Mouse (Mus musculus) intestine, postnatal 0 days (tissue): ENCODE results near the gene Gfra1. TPM values are rescaled to one million over a fixed set of nuclear protein-coding genes. Genes with fewer than 3 reads are reported as not detected.
A peak's percentile ranks its signal among the peaks of the same experiment; 100 is the strongest.

Source experiments
- ATAC-seq: fragments of 200-750 bp; cut with Nextera tagmentation; 2 replicates; pipeline ENCODE4 v1.8.0; 2017; ENCODE audit warnings: mild to moderate bottlenecking, moderate TSS enrichment, moderate library complexity
- H3K27ac ChIP-seq: fragments of 300-500 bp; sonication (generic); 2 replicates; pipeline ENCODE4 v1.5.1; 2014; ENCODE audit warnings: mild to moderate bottlenecking, low read depth, low read length, moderate library complexity
- H3K27me3 ChIP-seq: fragments of 300-500 bp; sonication (generic); replicated peaks from 2 replicates; pipeline ENCODE4 v1.6.1; 2014; ENCODE audit warnings: low read length, mixed read lengths; ENCODE audit not compliant: control insufficient read depth, insufficient read depth
- H3K36me3 ChIP-seq: fragments of 300-500 bp; sonication (generic); 2 replicates; pipeline ENCODE4 v1.6.1; 2014; ENCODE audit warnings: mild to moderate bottlenecking, moderate library complexity; ENCODE audit not compliant: control insufficient read depth, insufficient read depth
- H3K4me1 ChIP-seq: fragments of 300-500 bp; sonication (generic); replicated peaks from 2 replicates; pipeline ENCODE4 v1.6.1; 2014; ENCODE audit warnings: antibody characterized with exemption, low read length, mixed read lengths; ENCODE audit not compliant: control insufficient read depth, insufficient read depth
- H3K4me2 ChIP-seq: fragments of 300-500 bp; sonication (generic); replicated peaks from 2 replicates; pipeline ENCODE4 v1.6.1; 2014; ENCODE audit warnings: low read depth, mild to moderate bottlenecking, moderate library complexity
- H3K4me3 ChIP-seq: fragments of 300-500 bp; sonication (generic); 2 replicates; pipeline ENCODE4 v1.5.1; 2014; ENCODE audit warnings: low read depth, low read length
- H3K9ac ChIP-seq: fragments of 300-500 bp; sonication (generic); 2 replicates; pipeline ENCODE4 v1.6.1; 2014; ENCODE audit warnings: mild to moderate bottlenecking, low read depth, low read length
- H3K9me3 ChIP-seq: fragments of 300-500 bp; sonication (generic); 2 replicates; pipeline ENCODE4 v1.6.1; 2016; ENCODE audit warnings: mixed run types; ENCODE audit not compliant: control insufficient read depth
- CTCF ChIP-seq: sonication (generic); IDR thresholded peaks from 2 replicates; pipeline ENCODE4 v1.5.1; 2016; ENCODE audit warnings: low read depth, mild to moderate bottlenecking, control low read depth, antibody characterized with exemption, moderate library complexity
- WGBS: fragments of 180-500 bp; shearing (Covaris S2); extraction: QIAGEN DNeasy Blood & Tissue Kit; methylation state at CpG from one replicate; pipeline ENCODE4 v1.1.7; 2014; 5-methylcytosine and 5-hydroxymethylcytosine counted together
- polyA plus RNA-seq: library from polyadenylated mRNA; unstranded; fragments of >200 nt; fragmentation: Nextera tagmentation; extraction: Ambion mirVana; gene quantifications from 2 replicates; pipeline ENCODE4 v1.2.1, GENCODE M21; 2015

Gfra1 gene
- polyA plus RNA-seq, 1 experiment from 2014 or later = 4.9 TPM

DNA sequence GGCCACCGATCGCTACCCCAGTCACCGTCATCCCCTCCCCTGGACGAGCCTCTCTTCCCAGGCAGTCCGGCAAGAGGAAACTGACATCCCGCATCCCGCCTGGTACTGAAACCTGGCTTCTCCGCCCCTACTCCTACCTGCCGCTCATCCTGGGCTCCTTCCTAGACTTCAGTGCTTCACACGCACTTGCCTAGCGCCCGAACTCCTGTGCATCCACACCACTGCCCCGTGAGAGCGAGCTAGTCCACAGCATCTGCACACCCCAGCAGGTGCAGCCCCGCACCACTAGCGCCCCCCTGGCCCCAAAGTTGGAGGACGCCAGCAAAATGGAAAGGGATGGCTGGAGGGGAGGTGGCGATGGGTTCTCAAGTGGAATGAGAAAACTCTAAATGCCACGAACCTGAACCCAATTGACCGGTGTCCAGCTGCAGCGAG lies 631 bp downstream of the Gfra1 start:
- no peak for ATAC-seq
- Histone ChIP-seq H3K9ac (no peak overlapping the region), H3K4me1 (no peaks in the 10 kb centered on the region; the same call in 1 of the 2 replicates), H3K36me3 (no peaks in the 10 kb centered on the region), H3K27me3 (peaks cover 56% of the 10 kb centered on the region), H3K27ac (no peak overlapping the region), H3K4me2 (peak overlapping the region; percentile 89), H3K9me3 (no peaks in the 10 kb centered on the region), H3K4me3 (peak overlapping the region; percentile 50)
- no peak for TF ChIP-seq CTCF
- under 1% methylated on average over 21 of the region's 21 CpGs for WGBS

DNA sequence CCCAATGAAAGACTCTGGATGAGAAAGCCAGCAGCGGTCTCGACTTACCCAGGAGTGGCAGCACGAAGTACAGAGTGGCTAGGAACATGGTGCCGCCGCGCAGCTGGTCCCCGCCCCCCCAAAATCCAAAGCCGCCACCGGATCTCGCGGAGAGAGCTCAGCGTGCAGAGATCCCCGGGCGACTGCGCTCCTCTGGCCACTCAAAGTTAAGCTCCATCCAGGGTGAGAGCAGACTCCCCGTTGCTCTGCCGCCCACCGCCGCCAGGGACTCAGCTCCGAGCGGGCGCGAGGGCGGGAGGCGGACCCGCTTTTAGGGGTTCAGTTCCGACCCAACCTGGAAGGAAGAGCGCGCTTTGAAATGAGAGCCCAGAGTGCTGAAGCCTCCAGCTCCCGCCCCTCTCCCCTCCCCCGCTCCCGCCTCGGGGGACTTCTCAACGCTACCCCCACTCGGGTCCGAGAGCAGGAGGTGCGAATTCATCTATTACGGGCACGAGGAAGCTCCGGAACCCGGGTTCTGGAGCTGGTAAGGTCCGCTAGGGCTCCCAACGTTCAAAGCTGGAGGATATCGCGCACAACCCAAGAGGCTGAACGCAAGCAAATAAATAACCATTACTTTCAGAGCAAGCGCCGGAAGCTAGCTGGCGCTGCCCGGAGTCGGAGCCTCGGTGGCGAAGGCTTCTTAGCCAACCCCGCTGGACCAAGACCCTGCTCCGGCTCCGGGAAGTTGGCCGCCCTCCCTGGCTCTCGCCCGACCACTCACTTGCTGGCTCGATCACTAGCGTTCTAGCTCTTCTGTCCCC lies 1.2 kb downstream of the Gfra1 start:
- H3K27ac ChIP-seq = no peak overlapping the region
- H3K4me3 ChIP-seq = peak overlapping the region; percentile 50
- no peak for ATAC-seq
- no peaks in the 10 kb centered on the region; the same call in 1 of the 2 replicates for H3K4me1 ChIP-seq
- no peaks in the 10 kb centered on the region for H3K9me3 ChIP-seq
- no peaks in the 10 kb centered on the region for H3K36me3 ChIP-seq
- H3K9ac ChIP-seq = no peak overlapping the region; the same call in 1 of the 2 replicates
- TF ChIP-seq CTCF = peak; percentile 42
- peak overlapping the region; percentile 89 for H3K4me2 ChIP-seq
- H3K27me3 ChIP-seq = peaks cover 56% of the 10 kb centered on the region
- WGBS = 1% methylated on average over 61 of the region's 61 CpGs

DNA sequence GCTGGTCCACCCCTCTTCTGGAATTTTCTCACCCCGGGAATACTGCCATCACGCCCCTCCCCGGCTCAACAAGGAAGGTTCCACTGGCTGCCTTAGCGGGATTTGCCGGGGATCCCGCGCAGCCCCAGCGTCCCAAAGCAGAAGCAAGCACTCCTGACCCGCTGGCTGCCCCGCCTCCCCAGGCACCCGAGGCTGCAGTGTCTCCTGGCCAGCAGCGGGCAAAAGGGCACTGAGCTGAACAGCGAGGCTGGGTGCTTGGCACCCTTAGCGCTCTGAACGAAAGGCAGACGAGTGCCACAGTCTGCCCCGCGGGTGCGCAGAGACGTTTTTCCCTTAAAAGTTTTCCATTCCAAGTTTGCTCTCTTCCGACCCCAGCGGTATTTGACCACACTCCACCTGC lies 2.1 kb downstream of the Gfra1 start:
- 2% methylated on average over 22 of the region's 22 CpGs for WGBS
- no peak for TF ChIP-seq CTCF

DNA sequence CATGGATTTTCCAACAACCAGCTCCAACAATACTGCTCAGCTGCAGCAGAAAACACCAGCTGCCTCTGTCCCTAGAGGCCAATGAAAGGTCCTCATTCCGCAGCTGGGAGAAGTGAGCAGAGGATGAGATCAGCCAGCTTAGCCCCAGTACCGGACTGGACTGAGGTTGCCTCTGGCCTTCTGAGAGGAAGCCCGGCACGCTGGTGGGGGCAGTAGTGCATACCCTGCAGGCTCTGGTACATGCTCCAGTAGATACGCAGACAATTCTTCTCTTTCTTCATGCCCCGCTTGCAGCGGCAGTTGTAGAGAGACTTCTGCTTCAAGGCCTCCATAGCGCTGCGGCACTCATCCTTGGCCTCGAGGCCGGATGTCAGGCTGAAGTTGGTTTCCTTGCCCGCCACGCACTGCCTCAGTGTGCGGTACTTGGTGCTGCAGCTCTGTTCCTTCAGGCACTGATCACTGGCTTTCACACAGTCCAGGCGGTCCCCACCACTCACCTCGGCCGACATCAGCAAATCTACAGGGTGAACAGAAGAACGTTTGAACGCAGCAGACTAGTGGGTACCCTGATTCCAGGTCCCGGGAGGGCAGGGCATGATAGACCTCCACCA lies 2.7 kb downstream of the Gfra1 start:
- Histone ChIP-seq H3K4me1 (no peaks in the 10 kb centered on the region; the same call in 1 of the 2 replicates), H3K4me2 (peak overlapping the region; percentile 89), H3K9ac (no peak overlapping the region), H3K27me3 (peaks cover 53% of the 10 kb centered on the region), H3K4me3 (peak overlapping the region; percentile 50), H3K27ac (no peak overlapping the region), H3K9me3 (no peaks in the 10 kb centered on the region), H3K36me3 (no peaks in the 10 kb centered on the region)
- 19% methylated on average over 20 of the region's 20 CpGs for WGBS
- TF ChIP-seq CTCF = no peak
- no peak for ATAC-seq

More for the DNA sequence above, 2.1 kb downstream of the Gfra1 start:
- Histone ChIP-seq H3K27me3 (peaks cover 56% of the 10 kb centered on the region), H3K9ac (no peak overlapping the region), H3K9me3 (no peaks in the 10 kb centered on the region), H3K4me1 (no peaks in the 10 kb centered on the region; the same call in 1 of the 2 replicates), H3K27ac (no peak overlapping the region), H3K36me3 (no peaks in the 10 kb centered on the region), H3K4me2 (peak overlapping the region; percentile 89), H3K4me3 (peak overlapping the region; percentile 50)
- no peak for ATAC-seq

DNA sequence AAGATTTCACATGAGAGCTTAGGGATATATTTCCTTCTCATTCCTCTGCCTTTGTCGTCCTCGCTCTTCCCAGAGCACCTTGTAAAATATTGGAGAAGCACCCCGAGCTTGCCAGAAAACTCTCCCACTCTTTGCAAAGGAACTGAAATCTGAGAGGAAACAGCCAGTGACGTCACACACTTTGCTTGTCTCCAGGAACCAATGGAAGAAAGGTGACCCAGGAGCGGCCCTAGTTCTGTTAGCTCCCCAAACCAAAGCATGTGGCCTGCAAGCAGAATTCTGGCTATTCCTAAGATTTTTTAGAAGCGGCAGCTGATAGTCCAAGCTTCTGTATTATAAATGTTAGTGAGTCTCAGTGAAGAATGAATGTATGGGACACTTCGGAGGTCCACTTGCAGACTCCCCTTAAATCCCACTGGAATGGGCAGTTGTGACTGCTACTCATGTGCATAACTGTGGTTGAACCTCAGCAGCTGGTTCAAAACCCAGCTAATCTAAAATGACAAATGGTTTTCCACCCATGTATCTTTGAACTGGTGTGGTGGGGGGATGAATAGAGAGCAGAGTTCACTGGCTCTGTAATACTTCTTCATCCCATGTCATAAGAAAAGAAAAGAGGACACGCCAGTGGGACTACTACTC lies 3.4 kb downstream of the Gfra1 start:
- Histone ChIP-seq H3K36me3 (no peaks in the 10 kb centered on the region), H3K4me2 (no peak overlapping the region), H3K9me3 (no peaks in the 10 kb centered on the region), H3K27me3 (peaks cover 52% of the 10 kb centered on the region), H3K4me1 (no peaks in the 10 kb centered on the region; the same call in 1 of the 2 replicates), H3K9ac (no peak overlapping the region), H3K4me3 (no peak overlapping the region), H3K27ac (no peak overlapping the region)
- 75% methylated on average over 8 of the region's 8 CpGs for whole genome bisulfite sequencing
- TF ChIP-seq CTCF = no peak
- no peak for ATAC-seq

DNA sequence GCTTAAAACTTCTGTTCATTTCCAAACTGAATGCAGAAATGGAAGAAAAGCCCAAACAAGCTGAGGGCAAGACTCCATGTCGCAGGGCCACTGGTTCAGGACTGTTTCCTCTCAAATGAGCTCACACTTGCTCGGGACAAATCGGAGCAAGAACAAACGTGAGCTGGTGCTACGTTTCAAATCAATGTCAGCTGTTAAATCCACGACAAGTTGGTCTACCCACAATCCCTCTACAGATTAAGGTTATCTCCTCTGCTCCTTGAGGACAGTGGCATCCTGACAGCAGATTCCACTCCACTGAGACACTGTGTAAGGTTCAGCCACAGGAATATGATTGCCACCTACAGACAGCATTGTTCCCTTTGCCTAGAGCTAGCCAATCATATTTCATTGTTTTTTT lies 4.4 kb downstream of the Gfra1 start:
- H3K4me2 ChIP-seq = no peak overlapping the region
- 60% methylated on average over 6 of the region's 6 CpGs for WGBS
- H3K4me3 ChIP-seq = no peak overlapping the region
- TF ChIP-seq CTCF = no peak
- H3K9ac ChIP-seq = no peak overlapping the region
- peaks cover 45% of the 10 kb centered on the region for H3K27me3 ChIP-seq
- ATAC-seq = no peak
- no peaks in the 10 kb centered on the region; the same call in 1 of the 2 replicates for H3K4me1 ChIP-seq
- H3K9me3 ChIP-seq = no peaks in the 10 kb centered on the region
- H3K36me3 ChIP-seq = no peaks in the 10 kb centered on the region
- no peak overlapping the region for H3K27ac ChIP-seq
